Mouse (Mus musculus): ENCODE results near the gene Dhrs11. TPM values are rescaled to one million over a fixed set of nuclear protein-coding genes. Genes with fewer than 3 reads are reported as not detected.
A peak's percentile ranks its signal among the peaks of the same experiment; 100 is the strongest.
"Not testable (repeated sequence)": the region's sequence is repeated elsewhere in the genome, so short reads cannot be mapped to it uniquely, and the experiment has no call there.

The Dhrs11 gene
- 11.6 and 13.8 TPM in 2 replicates for polyA plus RNA-seq (2014; fragmentation: Nextera tagmentation; extraction: Ambion mirVana)

GRCm38 (mm10) chr11:84828516-84829399 is at the start of gene Dhrs11:
Dhrs11 (minus strand) TSS chr11:84828994.
- H3K9me3 ChIP-seq (ENCODE audit: control insufficient read depth, low read length) = no peaks in the 10 kb centered on the region
- H3K36me3 ChIP-seq (ENCODE audit: control insufficient read depth, insufficient read depth, low read length) = peaks cover 2% of the 10 kb centered on the region; the same call in 1 of the 2 replicates
- H3K4me2 ChIP-seq (ENCODE audit: low read depth) = peak within 1 kb of the TSS; percentile 83
- H3K27me3 ChIP-seq (ENCODE audit: control insufficient read depth, insufficient read depth, low read length) = no peaks in the 10 kb centered on the region
- no peak within 1 kb of the TSS for H3K27ac ChIP-seq (ENCODE audit: low read depth, low read length)
- DNase-seq (ENCODE audit: low spot score) (peak; percentile 88), ATAC-seq (ENCODE audit: insufficient read depth, low FRiP score, low TSS enrichment) (peak; percentile 91)
- H3K4me3 ChIP-seq (ENCODE audit: low read depth, low read length) = peak within 1 kb of the TSS; percentile 70
- peak within 1 kb of the TSS; percentile 53 for H3K9ac ChIP-seq (ENCODE audit: low read length)
- under 1% methylated on average over 62 of the region's 62 CpGs for WGBS
- H3K4me1 ChIP-seq (ENCODE audit: control insufficient read depth, insufficient read depth, low read length) = peaks cover 2% of the 10 kb centered on the region; the same call in 1 of the 2 replicates

GRCm38 (mm10) chr11:84876020-84876419 is 47.2 kb upstream of the Dhrs11 start:
- H3K9me3 ChIP-seq (ENCODE audit: control insufficient read depth, low read length); ATAC-seq (ENCODE audit: insufficient read depth, low FRiP score, low TSS enrichment); H3K27me3 ChIP-seq (ENCODE audit: control insufficient read depth, insufficient read depth, low read length); H3K36me3 ChIP-seq (ENCODE audit: control insufficient read depth, insufficient read depth, low read length); H3K4me2 ChIP-seq (ENCODE audit: low read depth); DNase-seq (ENCODE audit: low spot score); H3K9ac ChIP-seq (ENCODE audit: low read length); H3K4me3 ChIP-seq (ENCODE audit: low read depth, low read length); H3K27ac ChIP-seq (ENCODE audit: low read depth, low read length); H3K4me1 ChIP-seq (ENCODE audit: control insufficient read depth, insufficient read depth, low read length): not testable (repeated sequence)
- no CpG with 5 or more reads among the region's 1 CpGs for WGBS

GRCm38 (mm10) chr11:84873042-84873833 is 44.4 kb upstream of the Dhrs11 start:
- no peaks in the 10 kb centered on the region for H3K36me3 ChIP-seq (ENCODE audit: control insufficient read depth, insufficient read depth, low read length)
- WGBS = 72% methylated on average over 1 of the region's 1 CpGs
- no peak overlapping the region for H3K4me2 ChIP-seq (ENCODE audit: low read depth)
- no peaks in the 10 kb centered on the region for H3K27me3 ChIP-seq (ENCODE audit: control insufficient read depth, insufficient read depth, low read length)
- DNase-seq (ENCODE audit: low spot score) = no peak
- peaks cover 7% of the 10 kb centered on the region for H3K4me1 ChIP-seq (ENCODE audit: control insufficient read depth, insufficient read depth, low read length)
- H3K9ac ChIP-seq (ENCODE audit: low read length) = no peak overlapping the region
- H3K9me3 ChIP-seq (ENCODE audit: control insufficient read depth, low read length) = no peaks in the 10 kb centered on the region
- ATAC-seq (ENCODE audit: insufficient read depth, low FRiP score, low TSS enrichment) = no peak
- no peak overlapping the region for H3K4me3 ChIP-seq (ENCODE audit: low read depth, low read length)
- H3K27ac ChIP-seq (ENCODE audit: low read depth, low read length) = no peak overlapping the region

- Histone ChIP-seq H3K27me3 (ENCODE audit: control insufficient read depth, insufficient read depth, low read length) (no peaks in the 10 kb centered on the region), H3K9ac (ENCODE audit: low read length) (peak overlapping the region; percentile 91), H3K4me2 (ENCODE audit: low read depth) (peak overlapping the region; percentile 73), H3K9me3 (ENCODE audit: control insufficient read depth, low read length) (no peaks in the 10 kb centered on the region), H3K27ac (ENCODE audit: low read depth, low read length) (no peak overlapping the region), H3K36me3 (ENCODE audit: control insufficient read depth, insufficient read depth, low read length) (no peaks in the 10 kb centered on the region), H3K4me3 (ENCODE audit: low read depth, low read length) (peak overlapping the region; percentile 89), H3K4me1 (ENCODE audit: control insufficient read depth, insufficient read depth, low read length) (peaks cover 7% of the 10 kb centered on the region)
- ATAC-seq (ENCODE audit: insufficient read depth, low FRiP score, low TSS enrichment) = no peak
- DNase-seq (ENCODE audit: low spot score) = no peak
- 78% methylated on average over 4 of the region's 4 CpGs for WGBS
These were observed 42.8 kb upstream of the Dhrs11 start for GRCm38 (mm10) chr11:84871548-84872069.

GRCm38 (mm10) chr11:84871046-84871445 is 42.3 kb upstream of the Dhrs11 start:
- H3K9ac ChIP-seq (ENCODE audit: low read length) = peak overlapping the region; percentile 91
- H3K36me3 ChIP-seq (ENCODE audit: control insufficient read depth, insufficient read depth, low read length) = no peaks in the 10 kb centered on the region
- ATAC-seq (ENCODE audit: insufficient read depth, low FRiP score, low TSS enrichment) (peak; percentile 56), DNase-seq (ENCODE audit: low spot score) (no peak)
- H3K27me3 ChIP-seq (ENCODE audit: control insufficient read depth, insufficient read depth, low read length) = no peaks in the 10 kb centered on the region
- H3K27ac ChIP-seq (ENCODE audit: low read depth, low read length) = peak overlapping the region; percentile 98
- peak overlapping the region; percentile 89 for H3K4me3 ChIP-seq (ENCODE audit: low read depth, low read length)
- H3K4me1 ChIP-seq (ENCODE audit: control insufficient read depth, insufficient read depth, low read length) = peaks cover 7% of the 10 kb centered on the region
- H3K4me2 ChIP-seq (ENCODE audit: low read depth) = peak overlapping the region; percentile 73
- under 1% methylated on average over 10 of the region's 10 CpGs for WGBS
- H3K9me3 ChIP-seq (ENCODE audit: control insufficient read depth, low read length) = no peaks in the 10 kb centered on the region

GRCm38 (mm10) chr11:84870337-84871043 is 41.7 kb upstream of the Dhrs11 start, which contains the start of gene Ggnbp2:
Ggnbp2 (minus strand) TSS chr11:84870817.
- no peaks in the 10 kb centered on the region for H3K36me3 ChIP-seq (ENCODE audit: control insufficient read depth, insufficient read depth, low read length)
- peak; percentile 86 for ATAC-seq (ENCODE audit: insufficient read depth, low FRiP score, low TSS enrichment)
- DNase-seq (ENCODE audit: low spot score) = peak; percentile 92
- peak within 1 kb of the TSS; percentile 82 for H3K4me2 ChIP-seq (ENCODE audit: low read depth)
- H3K9me3 ChIP-seq (ENCODE audit: control insufficient read depth, low read length) = no peaks in the 10 kb centered on the region
- peak within 1 kb of the TSS; percentile 98 for H3K27ac ChIP-seq (ENCODE audit: low read depth, low read length)
- no peaks in the 10 kb centered on the region for H3K27me3 ChIP-seq (ENCODE audit: control insufficient read depth, insufficient read depth, low read length)
- H3K4me1 ChIP-seq (ENCODE audit: control insufficient read depth, insufficient read depth, low read length) = peaks cover 7% of the 10 kb centered on the region
- peak within 1 kb of the TSS; percentile 91 for H3K9ac ChIP-seq (ENCODE audit: low read length)
- WGBS = under 1% methylated on average over 47 of the region's 62 CpGs
- H3K4me3 ChIP-seq (ENCODE audit: low read depth, low read length) = peak within 1 kb of the TSS; percentile 89

GRCm38 (mm10) chr11:84869537-84870232 is 40.9 kb upstream of the Dhrs11 start:
- Histone ChIP-seq H3K9me3 (ENCODE audit: control insufficient read depth, low read length) (no peaks in the 10 kb centered on the region), H3K36me3 (ENCODE audit: control insufficient read depth, insufficient read depth, low read length) (no peaks in the 10 kb centered on the region), H3K4me3 (ENCODE audit: low read depth, low read length) (peak overlapping the region; percentile 89), H3K27me3 (ENCODE audit: control insufficient read depth, insufficient read depth, low read length) (no peaks in the 10 kb centered on the region), H3K4me2 (ENCODE audit: low read depth) (peak overlapping the region; percentile 82), H3K4me1 (ENCODE audit: control insufficient read depth, insufficient read depth, low read length) (peaks cover 7% of the 10 kb centered on the region), H3K27ac (ENCODE audit: low read depth, low read length) (peak overlapping the region; percentile 91), H3K9ac (ENCODE audit: low read length) (peak overlapping the region; percentile 90)
- DNase-seq (ENCODE audit: low spot score) = peak; percentile 98
- peak; percentile 76 for ATAC-seq (ENCODE audit: insufficient read depth, low FRiP score, low TSS enrichment)
- under 1% methylated on average over 45 of the region's 61 CpGs for WGBS

Measured in neural tube, embryonic 11.5 days (tissue).